Mouse (Mus musculus) Muller cell, postnatal 12 days (primary cell): ENCODE results near the gene Fam20b.
A peak's percentile ranks its signal among the peaks of the same experiment; 100 is the strongest.

ENCODE experiments used
- DNase-seq: peaks from one replicate; pipeline ENCODE4 v3.0.0-alpha.2; 2015; ENCODE audit errors: inconsistent ontology term

The Fam20b gene

GRCm38 (mm10) chr1:156727234-156728108 lies 8.6 kb upstream of the Fam20b start:
- DNase-seq, result no peak

GRCm38 (mm10) chr1:156722089-156722488 lies 3.2 kb upstream of the Fam20b start:
- DNase-seq, result no peak

GRCm38 (mm10) chr1:156720046-156720445 lies 1.2 kb upstream of the Fam20b start:
- DNase-seq, result no peak

GRCm38 (mm10) chr1:156718286-156718949 lies 468 bp downstream of the Fam20b start:
- DNase-seq, result no peak

- DNase-seq, result no peak
Observed at GRCm38 (mm10) chr1:156717751-156718285, 1.1 kb downstream of the Fam20b start.

- no peak for DNase-seq
Observed at GRCm38 (mm10) chr1:156716681-156717080, 2.2 kb downstream of the Fam20b start.

GRCm38 (mm10) chr1:156710472-156711098 lies 8.3 kb downstream of the Fam20b start:
- peak; percentile 16 for DNase-seq

GRCm38 (mm10) chr1:156708672-156709071 lies 10.2 kb downstream of the Fam20b start:
- no peak for DNase-seq

- no peak for DNase-seq
Observed at GRCm38 (mm10) chr1:156705696-156706285, 13.1 kb downstream of the Fam20b start.

GRCm38 (mm10) chr1:156703444-156703843 lies 15.4 kb downstream of the Fam20b start:
- DNase-seq, result no peak

- no peak for DNase-seq
Observed at GRCm38 (mm10) chr1:156702151-156702550, 16.7 kb downstream of the Fam20b start.

- DNase-seq, result no peak
Observed at GRCm38 (mm10) chr1:156686025-156686661, 32.7 kb downstream of the Fam20b start.

- peak; percentile 72 for DNase-seq
Observed at GRCm38 (mm10) chr1:156679599-156679998, 39.3 kb downstream of the Fam20b start.

GRCm38 (mm10) chr1:156677230-156677629 lies 41.7 kb downstream of the Fam20b start:
- peak; percentile 83 for DNase-seq

- peak; percentile 60 for DNase-seq
Observed at GRCm38 (mm10) chr1:156676596-156676995, 42.3 kb downstream of the Fam20b start.

GRCm38 (mm10) chr1:156676171-156676570 lies 42.7 kb downstream of the Fam20b start:
- peak; percentile 22 for DNase-seq

- peak; percentile 94 for DNase-seq
Observed at GRCm38 (mm10) chr1:156674195-156675000, 44.5 kb downstream of the Fam20b start, which contains the start of gene Tor3a. TSS of gene Tor3a (minus strand) at chr1:156674356.

- peak; percentile 55 for DNase-seq
Observed at GRCm38 (mm10) chr1:156673476-156674194, 45.3 kb downstream of the Fam20b start.

- DNase-seq, result peak; percentile 47
Observed at GRCm38 (mm10) chr1:156672720-156673475, 46.0 kb downstream of the Fam20b start.
